Mouse (Mus musculus) adrenal gland, adult (tissue): Measurements from ENCODE around the gene Nradd.

Experiments
- DNase-seq, 2 experiments: peaks; one replicate each; pipeline ENCODE4 v3.0.0; 2022 to 2023; ENCODE audit warnings: low spot score in 1 of 2; ENCODE audit not compliant: inconsistent age in 2 of 2

Gene Nradd

GRCm38 (mm10) chr9:110620685-110621084 is 3.6 kb downstream of the Nradd start:
- DNase-seq, result no peak

GRCm38 (mm10) chr9:110620180-110620579 is 4.1 kb downstream of the Nradd start:
- DNase-seq, result no peak

- DNase-seq, result peak in 1 of 2 experiments; percentile 40
These were observed 7.2 kb downstream of the Nradd start for GRCm38 (mm10) chr9:110617081-110617480.

- DNase-seq, result peak in 1 of 2 experiments; percentile 36
These were observed 12.8 kb downstream of the Nradd start for GRCm38 (mm10) chr9:110611471-110611870.

- no peak for DNase-seq
These were observed 40.7 kb downstream of the Nradd start for GRCm38 (mm10) chr9:110583521-110583920.

- DNase-seq, result no peak
These were observed 42.1 kb downstream of the Nradd start for GRCm38 (mm10) chr9:110582161-110582560.
